Mouse (Mus musculus): ENCODE results near the gene Sec31b.

Gene Sec31b

DNA sequence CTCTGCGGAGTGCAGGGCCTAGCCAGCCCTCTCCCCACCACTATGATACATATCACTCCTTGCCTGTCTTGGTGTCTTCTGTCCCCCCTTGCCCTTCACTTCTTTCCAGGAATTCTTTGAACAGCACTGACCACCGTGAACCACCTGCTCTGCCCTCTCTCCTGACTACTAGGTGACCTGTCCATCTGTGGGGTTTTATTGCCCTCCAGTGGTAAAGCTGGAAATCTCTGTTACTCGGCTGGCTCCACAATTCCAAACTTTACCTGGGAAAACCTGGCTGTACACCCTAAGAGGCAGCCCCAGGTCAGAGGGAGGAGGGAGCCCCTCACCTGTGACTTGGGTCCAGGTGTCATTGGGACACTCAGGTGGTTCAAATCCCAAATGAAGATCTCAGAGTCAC, 10.3 kb downstream of the Sec31b start:
- DNase-seq (ENCODE audit: low spot score in 2 of 2) = no peak

DNA sequence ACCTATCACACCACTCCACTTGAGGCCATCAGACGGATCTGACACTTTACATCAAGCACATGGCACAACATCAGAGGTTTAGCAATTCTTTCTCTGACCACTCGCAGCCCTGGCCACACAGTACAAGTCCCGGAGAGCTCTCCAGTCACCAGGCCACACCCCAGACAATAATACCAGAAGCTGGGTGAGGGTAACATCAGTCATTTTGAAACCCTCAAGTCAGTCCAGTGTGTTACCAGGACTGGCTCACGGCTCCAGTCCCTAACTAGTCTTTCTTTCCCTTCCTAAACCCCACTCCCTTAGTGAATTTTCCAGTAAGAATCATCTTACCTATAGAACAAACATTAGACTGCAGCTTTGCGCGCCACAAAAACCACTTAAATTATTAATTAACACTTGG, 15.6 kb downstream of the Sec31b start:
- no peak for DNase-seq (ENCODE audit: low spot score in 2 of 2)

DNA sequence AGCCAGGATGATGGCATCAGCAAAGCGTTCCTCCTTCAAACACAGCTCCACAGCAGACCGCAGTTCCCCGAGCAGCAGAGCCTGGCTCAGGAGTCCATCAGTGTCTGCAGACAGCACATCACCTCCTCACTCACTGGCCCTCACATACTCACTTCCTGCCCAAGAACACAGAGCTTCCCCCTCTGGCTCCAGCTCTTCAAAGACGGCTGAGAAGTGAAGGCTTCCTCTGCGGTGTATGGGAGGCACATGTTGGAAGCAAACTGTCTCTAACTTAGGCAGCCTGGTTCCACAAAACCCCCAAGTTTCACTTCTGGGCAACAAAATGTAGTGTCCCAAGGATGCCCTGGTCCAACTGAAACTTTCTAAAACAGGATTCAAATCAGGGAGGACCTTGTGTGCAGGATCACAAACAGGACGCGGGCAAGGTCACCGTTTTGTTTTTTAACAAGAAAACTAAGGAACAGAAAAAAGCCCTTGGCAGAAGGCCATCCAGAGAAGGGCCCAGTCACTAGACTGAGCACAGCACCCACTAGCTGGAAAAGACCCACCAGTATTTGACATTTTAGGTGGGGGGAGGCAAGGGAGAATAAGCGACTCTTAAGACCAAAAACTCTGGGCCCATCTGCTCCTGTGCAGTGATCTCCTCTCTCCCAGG, 20.0 kb downstream of the Sec31b start:
- no peak for DNase-seq (ENCODE audit: low spot score in 2 of 2)

DNA sequence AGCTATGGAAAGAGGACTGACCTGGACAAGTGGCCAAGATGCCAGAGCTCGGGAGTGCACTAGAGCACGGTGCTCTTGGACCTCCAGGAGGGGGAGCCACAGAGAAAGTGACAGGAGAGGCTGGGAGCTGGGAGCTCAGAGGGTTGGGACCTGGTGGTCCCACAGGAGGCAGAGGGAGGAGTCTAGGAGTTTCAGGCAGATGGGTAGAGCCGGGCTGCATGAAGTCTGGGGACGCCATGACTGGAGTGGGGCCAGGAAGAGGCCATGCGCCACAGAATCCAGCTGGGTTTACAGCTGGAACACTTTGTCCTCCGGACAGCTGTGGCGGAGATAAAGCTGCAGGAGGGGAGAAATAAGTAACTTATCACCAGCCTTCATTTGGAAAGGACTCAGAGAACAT, 26.5 kb downstream of the Sec31b start:
- no peak for DNase-seq (ENCODE audit: low spot score in 2 of 2)

DNA sequence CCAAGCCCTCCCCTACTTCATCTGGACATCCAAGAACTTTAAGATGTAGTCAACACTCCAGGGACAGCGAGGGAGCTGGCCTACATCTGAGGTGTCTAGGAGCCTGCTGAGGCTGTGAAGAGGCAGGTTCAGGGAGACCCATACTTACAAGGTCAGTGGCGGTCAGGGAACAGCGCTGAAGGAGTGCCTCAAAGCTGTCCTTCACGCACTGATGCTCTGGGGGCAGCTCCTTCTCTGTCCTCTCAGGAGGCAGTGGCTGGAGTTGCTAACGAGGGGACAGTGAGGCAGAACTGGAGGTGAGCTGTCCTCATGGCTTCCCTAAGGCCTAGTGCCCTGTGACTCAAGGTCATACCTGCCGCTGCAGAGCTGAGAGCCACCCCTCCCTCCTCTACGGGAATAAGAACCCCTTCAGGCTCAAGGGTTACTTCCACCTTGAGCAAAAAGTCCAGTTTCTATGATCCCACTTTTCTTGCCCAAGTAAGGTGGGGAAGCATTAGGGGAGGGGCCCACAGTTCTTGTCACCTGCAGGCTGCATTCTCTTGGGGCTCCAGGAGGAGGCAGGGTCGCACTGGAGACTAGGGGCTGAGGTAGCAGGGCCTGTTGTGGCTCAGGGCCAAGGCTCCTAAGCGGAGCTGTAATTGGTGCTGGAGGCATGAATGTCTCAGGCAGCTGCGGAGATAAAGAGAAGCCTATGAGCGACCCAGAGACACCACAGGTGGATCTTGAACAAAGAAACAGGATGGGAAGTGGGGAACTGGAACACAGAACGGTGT, 27.5 kb downstream of the Sec31b start:
- DNase-seq (ENCODE audit: low spot score in 2 of 2) = no peak

DNA sequence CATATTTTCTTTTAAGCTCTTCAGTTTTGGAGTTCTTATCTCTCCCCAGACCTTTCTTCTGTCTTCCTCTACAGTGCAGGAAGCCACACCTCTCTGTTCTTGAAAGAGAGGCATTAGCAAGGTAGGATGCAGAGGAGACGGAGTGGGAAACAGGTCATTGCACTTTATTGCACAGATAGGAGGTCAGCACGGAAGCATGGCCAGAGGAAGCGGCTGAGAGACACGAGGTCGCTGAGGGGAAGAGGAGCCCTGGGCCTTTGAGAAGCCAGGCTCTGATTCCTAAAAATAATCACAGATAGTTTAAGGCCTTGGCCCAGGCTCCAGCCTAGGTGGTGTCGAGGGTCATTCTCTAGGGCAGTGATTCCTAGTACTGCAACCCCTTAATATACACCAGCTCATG, 29.9 kb downstream of the Sec31b start:
- no peak for DNase-seq (ENCODE audit: low spot score in 2 of 2)

DNA sequence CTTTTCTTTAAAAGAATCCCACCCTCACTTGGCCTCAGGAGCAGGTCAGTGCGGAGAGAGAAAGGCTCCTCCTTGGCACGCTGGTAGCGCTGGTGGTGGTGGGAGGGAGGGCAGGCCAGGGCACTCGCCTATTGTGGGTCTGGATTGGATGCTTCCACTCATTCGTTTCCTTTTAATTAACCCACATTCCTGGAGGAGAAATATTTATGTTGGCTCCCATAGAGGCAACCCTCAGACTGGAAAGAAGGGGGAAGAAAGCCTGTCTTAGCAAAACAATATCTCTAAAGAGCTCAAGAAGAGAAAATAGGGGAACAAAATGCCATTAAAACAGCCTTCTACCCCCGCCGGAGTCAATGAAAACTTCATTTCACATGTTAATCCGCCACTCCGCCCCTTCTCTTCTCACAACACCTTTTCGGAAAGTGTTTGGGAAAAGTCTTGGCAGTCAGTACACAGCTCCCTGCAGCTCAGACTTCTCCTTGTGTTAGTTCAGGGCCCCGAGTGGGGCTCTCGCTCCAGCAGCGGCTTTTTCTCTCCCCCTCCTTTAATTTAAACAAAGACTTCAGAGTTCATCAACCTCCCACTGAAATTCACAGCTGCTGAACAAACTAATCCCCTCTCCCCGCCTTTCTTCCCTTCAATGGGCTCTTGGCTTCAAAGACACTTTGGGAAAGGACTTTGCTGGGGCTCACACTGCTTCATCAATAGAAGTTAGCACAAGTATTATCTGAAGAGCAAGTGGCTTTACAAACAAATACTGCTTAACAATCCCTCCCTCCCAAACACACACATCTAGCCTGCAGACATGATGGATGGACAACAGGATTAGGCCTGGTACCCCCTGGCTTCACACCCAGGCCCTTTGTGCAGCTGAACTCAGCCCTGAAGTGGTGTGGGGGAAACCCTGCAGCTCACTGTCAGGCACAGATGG, 30.9 kb downstream of the Sec31b start:
- no peak for DNase-seq (ENCODE audit: low spot score in 2 of 2)

DNA sequence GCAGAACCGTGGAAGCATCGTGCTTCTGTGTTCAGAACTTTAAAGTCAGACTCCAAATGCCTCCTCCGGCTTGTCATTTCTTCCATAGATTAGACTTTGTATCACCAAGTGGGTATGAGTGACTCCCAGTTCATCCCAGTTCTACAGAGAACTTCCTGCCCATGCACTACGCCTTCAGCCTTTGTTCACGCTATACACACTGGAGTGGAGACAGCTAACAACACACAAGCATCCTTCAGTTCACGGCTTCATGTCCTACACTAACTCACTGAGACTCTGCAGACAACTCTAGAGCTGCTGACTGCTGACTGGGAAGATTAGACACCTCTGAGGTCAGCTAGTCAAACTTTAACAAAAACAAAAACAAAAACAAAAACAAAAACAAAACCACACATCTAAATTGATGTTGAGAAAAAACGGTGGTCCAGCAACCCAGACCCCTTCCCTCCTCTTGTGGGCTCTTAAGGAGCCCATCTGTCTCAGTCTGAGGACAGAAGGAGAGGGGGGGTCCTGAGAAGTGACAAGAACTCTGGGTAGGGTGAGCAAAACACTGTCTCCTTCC, 31.7 kb downstream of the Sec31b start:
- no peak for DNase-seq (ENCODE audit: low spot score in 2 of 2)

DNA sequence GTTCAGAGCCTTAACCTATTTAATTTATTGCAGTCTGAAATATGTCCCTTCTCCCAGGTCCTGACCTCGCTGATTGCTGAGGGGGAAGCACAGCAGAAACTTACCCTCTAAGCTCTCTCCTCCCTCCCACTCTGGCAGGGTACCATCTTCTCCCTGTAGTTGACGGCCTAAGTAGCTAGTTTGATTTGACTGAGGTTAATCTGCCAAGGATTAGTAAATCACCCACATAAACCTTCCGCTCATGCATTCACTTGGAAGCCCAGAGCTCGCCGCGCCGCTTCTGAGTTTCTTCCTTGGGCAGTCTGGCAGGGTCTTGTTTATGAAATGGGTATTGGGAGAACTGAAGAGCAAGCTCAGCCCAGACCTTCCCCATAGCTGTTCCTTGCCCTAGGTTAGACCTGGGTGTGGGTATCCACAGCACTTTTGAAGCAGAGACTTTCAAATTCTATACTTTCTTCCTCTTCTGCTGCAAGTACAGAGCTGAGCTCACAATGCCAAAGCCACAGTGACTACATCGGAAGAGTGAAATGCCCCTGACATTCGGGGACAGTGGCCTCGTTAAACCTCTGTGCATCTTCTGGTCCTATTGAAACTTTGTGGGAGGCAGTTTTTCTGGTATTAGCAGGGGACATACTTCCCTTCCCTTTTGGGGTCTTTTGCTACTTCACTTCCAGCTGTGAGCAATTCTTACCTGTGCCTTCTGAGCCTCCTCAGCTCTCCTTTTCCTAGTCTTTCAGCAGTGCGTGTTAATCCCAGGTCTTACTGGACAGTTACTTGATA, 32.4 kb downstream of the Sec31b start:
- no peak for DNase-seq (ENCODE audit: low spot score in 2 of 2)

DNA sequence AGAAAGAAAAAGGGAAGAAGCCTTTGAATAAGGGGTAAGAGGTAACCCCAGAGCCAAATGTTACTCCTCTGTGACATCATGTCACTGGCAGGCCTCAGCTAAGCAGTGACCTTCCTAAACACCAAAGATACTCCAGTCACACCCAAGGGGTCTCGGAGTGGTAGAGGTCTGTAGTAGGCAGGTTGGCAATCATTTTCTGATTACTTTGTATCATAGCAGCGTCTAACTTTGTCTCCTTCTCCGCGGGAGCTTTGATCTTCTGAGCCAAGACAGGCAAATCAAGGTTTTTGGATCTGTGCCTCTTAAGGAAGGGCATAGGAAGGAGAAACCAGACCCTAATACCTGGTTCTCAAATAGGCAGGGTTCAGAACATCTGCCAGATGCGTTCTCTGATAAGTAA, 33.1 kb downstream of the Sec31b start:
- DNase-seq (ENCODE audit: low spot score in 2 of 2) = no peak

DNA sequence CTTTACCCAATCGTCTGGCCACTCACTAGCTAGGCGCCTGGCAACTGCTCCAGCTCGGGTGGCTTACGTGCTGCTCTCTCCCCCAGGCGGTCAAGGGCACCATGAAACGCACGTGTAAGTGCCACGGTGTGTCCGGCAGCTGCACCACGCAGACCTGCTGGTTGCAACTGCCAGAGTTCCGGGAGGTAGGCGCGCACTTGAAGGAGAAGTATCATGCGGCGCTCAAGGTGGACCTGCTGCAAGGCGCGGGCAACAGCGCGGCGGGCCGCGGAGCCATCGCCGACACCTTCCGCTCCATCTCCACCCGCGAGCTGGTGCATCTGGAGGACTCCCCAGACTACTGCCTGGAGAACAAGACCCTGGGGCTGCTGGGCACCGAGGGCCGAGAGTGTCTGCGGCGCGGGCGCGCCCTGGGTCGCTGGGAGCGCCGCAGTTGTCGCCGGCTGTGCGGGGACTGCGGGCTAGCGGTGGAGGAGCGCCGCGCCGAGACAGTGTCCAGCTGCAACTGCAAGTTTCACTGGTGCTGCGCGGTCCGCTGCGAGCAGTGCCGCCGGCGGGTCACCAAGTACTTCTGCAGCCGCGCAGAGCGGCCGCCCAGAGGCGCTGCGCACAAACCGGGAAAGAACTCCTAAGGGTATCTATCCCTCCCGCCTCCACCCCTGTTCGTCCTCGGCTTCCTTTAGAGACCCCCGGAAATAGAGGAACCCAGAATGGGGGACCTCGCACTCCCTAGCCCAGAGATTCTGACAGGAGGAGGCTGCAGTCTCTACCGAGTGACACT, 34.0 kb downstream of the Sec31b start:
- DNase-seq (ENCODE audit: low spot score in 2 of 2) = no peak

DNA sequence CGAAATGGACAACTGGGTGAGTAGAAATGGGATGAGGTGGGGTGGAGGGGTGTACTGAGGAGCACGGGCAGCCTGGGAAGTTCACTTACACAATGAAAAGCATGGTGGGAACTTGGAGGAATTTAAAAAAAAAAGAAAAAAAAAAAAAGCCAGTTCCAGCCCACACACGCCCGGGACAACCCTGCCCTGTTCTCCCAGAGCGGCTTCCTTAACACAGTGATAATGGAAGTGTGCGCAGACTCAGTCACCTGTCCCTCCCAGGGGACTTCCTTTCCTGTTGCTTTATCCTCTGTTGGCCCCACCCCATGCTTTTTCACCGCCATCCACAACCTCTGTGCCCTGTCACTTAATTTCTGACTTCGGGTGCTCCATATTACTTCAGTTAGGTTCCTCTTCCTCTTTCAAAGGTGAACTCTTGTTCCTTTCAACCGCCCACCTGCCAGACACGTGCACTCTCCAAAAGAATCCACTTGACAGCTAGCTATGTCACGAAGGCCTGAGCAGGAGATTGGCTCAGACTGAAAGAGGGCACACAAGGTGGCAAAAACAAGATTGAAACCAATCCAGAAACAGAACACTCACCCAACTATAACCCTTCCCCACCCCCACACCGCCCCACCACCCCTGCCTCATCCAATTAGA, 35.0 kb downstream of the Sec31b start:
- peak in 1 of 2 experiments; percentile 7 for DNase-seq (ENCODE audit: low spot score in 2 of 2)

DNA sequence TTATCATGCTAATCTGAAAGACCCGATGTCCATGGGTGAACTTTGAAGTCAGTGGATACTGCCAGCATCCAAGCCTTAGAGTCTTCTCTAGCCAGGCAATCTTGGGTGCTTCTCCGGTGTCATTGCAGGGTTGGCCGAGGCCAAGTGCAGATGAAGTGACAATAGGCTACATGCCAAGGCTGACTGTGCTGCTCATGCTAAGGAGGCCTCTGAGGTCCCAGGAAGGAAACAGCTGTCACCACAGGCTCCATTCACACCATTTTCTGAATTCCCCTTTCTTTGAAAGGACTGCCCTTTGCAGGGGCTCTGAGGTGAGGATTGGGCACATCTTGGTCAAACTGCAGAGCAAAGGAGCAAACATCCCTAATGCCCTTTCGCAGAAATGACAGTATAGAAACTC, 42.9 kb downstream of the Sec31b start:
- DNase-seq (ENCODE audit: low spot score in 2 of 2) = no peak

DNA sequence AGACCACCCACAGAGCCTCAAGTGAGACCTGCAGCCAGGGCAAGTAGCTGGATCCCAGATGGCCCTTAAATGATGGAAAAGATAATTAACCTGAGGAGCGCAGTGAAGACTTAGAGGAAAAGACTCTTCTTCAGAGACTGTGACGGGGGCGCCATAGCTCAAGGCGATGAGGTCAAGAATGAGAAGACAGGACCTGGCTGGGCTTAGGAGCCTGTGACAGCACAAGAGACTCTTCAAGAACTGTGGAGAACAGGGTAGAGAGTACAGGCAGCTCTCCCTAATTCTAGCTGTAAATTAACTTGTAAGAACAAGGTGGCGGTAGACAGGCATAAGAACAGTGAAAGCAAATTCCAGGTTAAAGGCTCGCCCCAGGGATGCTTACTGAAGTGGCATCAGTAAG, 43.7 kb downstream of the Sec31b start:
- DNase-seq (ENCODE audit: low spot score in 2 of 2) = no peak

DNA sequence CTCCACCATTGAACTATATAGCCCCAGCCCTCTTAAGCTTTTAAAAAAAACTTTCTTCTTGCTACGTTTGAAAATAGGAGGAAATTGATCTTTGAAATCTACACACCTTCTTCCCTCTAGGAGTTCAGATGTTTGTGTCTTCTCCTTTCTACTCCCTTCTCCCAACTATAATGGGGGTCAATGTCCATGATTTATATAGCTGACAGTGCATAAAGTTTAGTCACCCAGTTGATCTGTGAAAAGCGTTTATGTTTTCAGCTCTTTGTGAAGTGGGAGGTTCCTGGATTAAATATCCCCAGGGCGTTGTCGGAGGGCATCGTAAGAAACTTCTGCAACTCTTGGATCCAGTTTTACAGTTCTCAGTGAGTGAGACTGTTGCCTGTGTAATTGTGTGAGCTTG, 45.4 kb downstream of the Sec31b start:
- no peak for DNase-seq (ENCODE audit: low spot score in 2 of 2)

DNA sequence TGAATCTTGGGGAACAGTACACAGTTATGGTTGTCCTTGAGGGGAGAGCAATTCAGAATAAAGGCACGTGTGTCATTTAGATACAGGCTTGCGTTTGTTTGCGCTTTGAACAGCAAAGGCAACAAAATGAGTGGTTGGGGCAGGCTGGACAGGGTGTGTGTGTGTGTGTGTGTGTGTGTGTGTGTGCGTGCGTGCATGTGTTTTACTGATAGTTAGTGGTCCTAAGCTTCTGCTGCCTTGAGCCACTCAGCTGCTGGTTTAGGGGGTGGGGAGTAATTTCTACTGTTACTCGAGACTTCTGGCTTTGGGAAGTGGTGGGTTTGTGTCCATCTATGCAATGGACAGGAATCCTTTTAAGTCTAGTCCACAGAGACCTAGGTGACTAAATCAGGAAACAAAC, 46.7 kb downstream of the Sec31b start:
- DNase-seq (ENCODE audit: low spot score in 2 of 2) = no peak

DNA sequence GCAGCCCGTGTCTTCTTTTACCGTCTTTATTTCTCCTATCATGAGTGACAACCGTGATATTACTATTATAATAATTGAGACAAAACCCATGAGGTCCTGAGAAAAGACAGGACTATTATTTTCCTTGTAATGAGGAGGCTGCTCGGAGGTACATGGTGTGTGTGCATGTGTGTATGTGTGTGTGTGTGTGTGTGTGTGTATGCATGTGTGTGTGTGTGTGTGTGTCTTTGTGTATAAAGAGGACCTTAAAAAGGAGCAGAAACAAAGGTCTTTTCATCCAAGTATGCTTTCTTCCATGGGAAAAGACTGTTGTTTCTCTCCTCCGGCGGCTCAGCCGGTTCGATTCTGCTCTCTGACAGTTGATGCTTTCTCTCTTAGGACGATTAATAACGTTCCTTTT, 48.7 kb downstream of the Sec31b start:
- no peak for DNase-seq (ENCODE audit: low spot score in 2 of 2)

DNA sequence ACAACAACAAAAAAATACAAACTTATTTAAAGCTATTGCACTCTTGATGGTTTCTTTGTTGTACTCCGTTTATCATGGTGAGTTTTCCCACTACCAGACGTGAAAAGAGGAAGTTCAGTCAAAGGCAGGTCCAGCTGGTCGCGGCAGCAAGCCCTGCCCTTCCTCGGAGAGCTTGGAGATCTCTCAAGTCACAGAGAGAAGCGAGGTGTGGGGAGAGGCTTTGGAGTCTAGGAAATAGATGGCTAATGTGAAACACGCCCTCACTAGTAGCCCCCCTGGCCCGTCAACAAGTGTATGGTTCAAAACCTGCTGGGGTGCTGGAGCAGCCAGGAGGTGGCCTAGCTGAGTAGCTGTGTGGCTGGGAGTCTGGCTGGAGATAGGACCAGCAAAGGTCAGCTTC, 49.2 kb downstream of the Sec31b start:
- peak in 1 of 2 experiments; percentile 25 for DNase-seq (ENCODE audit: low spot score in 2 of 2)

DNA sequence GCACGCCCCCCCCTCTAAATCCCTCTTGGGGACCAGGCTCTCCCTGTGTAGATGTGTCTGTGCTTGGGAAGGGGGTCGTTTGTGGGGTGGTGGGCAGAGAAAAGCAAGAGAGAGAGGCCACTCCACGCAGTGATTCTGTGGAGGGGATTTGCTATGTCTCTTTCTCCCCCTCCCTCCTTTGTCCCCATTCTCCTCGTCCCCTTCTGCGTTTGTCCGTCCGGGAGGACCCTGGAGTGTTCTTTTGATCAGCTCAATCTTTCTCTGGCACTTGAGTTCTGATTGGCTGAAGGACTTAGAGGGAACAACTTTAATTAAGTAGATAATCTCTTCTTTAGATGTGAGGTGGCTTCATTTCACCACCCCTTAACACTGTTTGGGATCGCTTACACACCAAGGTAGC, 52.5 kb downstream of the Sec31b start, which contains the start of gene Wnt8b:
Wnt8b (plus strand) TSS at position 345 of the 400 bp plus-strand sequence.
- DNase-seq (ENCODE audit: low spot score in 2 of 2) = no peak

DNA sequence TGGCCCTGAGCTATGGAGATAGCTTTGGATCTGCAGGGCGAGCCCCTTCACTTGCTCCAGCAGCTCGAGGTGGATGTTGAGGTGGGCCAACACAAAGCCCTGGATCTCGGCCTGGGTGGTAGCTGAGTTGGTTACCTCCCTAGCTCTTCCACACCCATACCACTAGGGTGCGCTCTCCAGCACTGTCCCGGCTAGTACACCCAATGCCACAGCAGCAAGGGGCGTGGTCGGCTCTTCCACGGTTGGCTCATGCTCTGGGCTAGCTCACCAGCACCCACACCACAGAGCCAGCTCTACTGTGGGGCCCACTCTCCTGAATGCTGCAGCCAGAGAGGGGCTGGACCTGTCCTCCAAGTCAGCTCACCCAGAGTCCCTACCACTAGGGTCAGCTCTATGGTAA, 58.4 kb downstream of the Sec31b start:
- DNase-seq (ENCODE audit: low spot score in 2 of 2) = peak; percentile 42 to 51

Data from spleen, postnatal 36 days (tissue).